Mouse (Mus musculus): ENCODE data around the gene Acss2.

- TF ChIP-seq CTCF (IDR thresholded peaks at IDR 0.05; ENCODE audit: borderline replicate concordance, insufficient read depth, low read length), result no peak
- TF ChIP-seq POLR2A (IDR thresholded peaks at IDR 0.05; ENCODE audit: low read depth, low read length), result no peak
Observed at GRCm38 (mm10) chr2:155604560-155605235, 87.0 kb downstream of the Acss2 start.

All from embryonic fibroblast, embryonic 13.5 days (primary cell).